Mouse (Mus musculus): ENCODE measurements around the gene Ptprm.

DNA sequence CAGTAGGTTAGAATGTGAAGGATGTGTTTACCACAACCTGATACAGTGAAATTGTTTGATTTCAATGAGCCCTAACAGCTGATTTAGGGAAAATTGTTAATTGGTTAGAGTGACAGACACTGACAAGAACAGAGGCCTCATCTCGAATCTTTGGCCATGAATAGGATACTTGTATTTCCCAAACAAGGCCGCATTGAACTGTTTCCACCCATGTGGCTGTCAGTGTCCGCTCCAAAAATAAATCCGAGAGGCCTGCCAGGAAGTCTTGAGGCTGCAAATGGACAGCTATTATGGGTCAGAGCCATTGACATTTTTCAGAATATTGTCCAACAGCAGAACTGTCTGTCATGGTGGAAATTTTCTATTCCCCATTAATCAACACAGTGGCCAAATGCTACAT, 409.8 kb downstream of the Ptprm start:
- TF ChIP-seq CTCF (IDR thresholded peaks at IDR 0.05; ENCODE audit: borderline replicate concordance, extremely low read depth, insufficient read depth, insufficient read length) (no peak), POLR2A (IDR thresholded peaks at IDR 0.05; ENCODE audit: borderline replicate concordance, extremely low read depth, insufficient read depth, insufficient read length, poor library complexity, severe bottlenecking) (no peak)

Data from brain, embryonic 14.5 days (tissue).